ENCODE assay signal across 13 mouse cellular contexts in the genomic region with DNA sequence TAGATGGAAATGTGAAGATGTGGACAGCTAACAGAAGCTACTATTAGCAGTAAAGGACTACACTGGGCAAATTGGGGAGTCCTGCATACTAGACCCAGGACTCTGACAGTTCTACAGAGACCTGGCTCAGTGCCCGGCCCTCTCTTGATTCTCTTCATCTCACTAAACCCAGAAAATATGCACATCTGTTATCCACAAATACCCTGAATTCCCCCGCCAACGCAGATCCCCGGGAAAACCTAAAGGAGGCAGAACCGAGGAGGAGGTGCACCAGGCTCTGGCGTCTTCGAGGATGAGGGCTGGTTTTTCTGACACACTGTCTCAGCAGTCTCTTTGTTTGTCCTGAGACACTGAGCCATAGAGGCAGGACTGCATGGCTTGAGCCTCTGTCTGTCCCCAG. TPM values are rescaled to one million over a fixed set of nuclear protein-coding genes. Genes with fewer than 3 reads are reported as not detected.
A peak's percentile ranks its signal among the peaks of the same experiment; 100 is the strongest.
DNase-seq lines count a peak whose midpoint lies in the region; ATAC-seq lines count a peak whose summit lies in the region.
"Had no signal": no experiment of that assay in that cellular context is flagged by ENCODE, and none has a peak within 500 bp of the region (broad histone marks: within the 10 kb centered on the region; RNA-seq: fewer than 3 reads in every experiment).

No protein-coding gene starts in this region.

- peaks cover 6% of the 10 kb centered on the region for H3K4me1 ChIP-seq in forebrain, embryonic 16.5 days (replicated peaks; ENCODE audit: control insufficient read depth, insufficient read depth, low read length)
- peaks cover 5% of the 10 kb centered on the region; the same call in 1 of the 2 replicates for H3K4me1 ChIP-seq in forebrain, embryonic 13.5 days
- H3K4me1 ChIP-seq in midbrain, embryonic 15.5 days = peaks cover 2% of the 10 kb centered on the region; the same call in 1 of the 2 replicates
- 0 out of 2 replicates have a peak, but pooled peaks cover 4% of the 10 kb centered on the region for H3K4me1 ChIP-seq in midbrain, embryonic 13.5 days (replicated peaks)
- H3K4me1 ChIP-seq: intestine, embryonic 15.5 days; liver, embryonic 13.5 days had no signal

- no peaks in the 10 kb centered on the region for H3K27me3 ChIP-seq in forebrain, embryonic 16.5 days (replicated peaks; ENCODE audit: control insufficient read depth, insufficient read depth, low read length)
- H3K27me3 ChIP-seq in forebrain, embryonic 13.5 days = no peaks in the 10 kb centered on the region
- no peaks in the 10 kb centered on the region for H3K27me3 ChIP-seq in midbrain, embryonic 15.5 days (replicated peaks)
- no peaks in the 10 kb centered on the region for H3K27me3 ChIP-seq in midbrain, embryonic 13.5 days
- H3K27me3 ChIP-seq: embryonic facial prominence, embryonic 15.5 days; heart, embryonic 13.5 days; intestine, embryonic 15.5 days; liver, embryonic 13.5 days had no signal

- WGBS in forebrain, embryonic 16.5 days = 34% methylated on average over 7 of the region's 7 CpGs
- 50% methylated on average over 7 of the region's 7 CpGs for WGBS in forebrain, embryonic 13.5 days
- WGBS in midbrain, embryonic 15.5 days = 40% methylated on average over 7 of the region's 7 CpGs
- 60% methylated on average over 7 of the region's 7 CpGs for WGBS in midbrain, embryonic 13.5 days

- DNase-seq in left cerebral cortex, adult 8-10 months (ENCODE audit: low spot score in 2 of 2) = peak; percentile 50 to 91
- DNase-seq in telencephalon, adult 2 months (ENCODE audit: low read depth, low spot score) = peak; percentile 87
- no peak for DNase-seq in spleen, postnatal 10 days (ENCODE audit: low spot score in 2 of 2)
- DNase-seq: liver, embryonic 13.5 days; thymus, adult 2 months had no signal

- no peak overlapping the region for H3K9ac ChIP-seq in forebrain, embryonic 16.5 days (replicated peaks; ENCODE audit: low read depth, low read length)
- no peak overlapping the region for H3K9ac ChIP-seq in forebrain, embryonic 13.5 days
- H3K9ac ChIP-seq in midbrain, embryonic 15.5 days = no peak overlapping the region
- H3K9ac ChIP-seq in midbrain, embryonic 13.5 days (replicated peaks) = no peak overlapping the region
- H3K9ac ChIP-seq: embryonic facial prominence, embryonic 15.5 days; heart, embryonic 13.5 days; intestine, embryonic 15.5 days; liver, embryonic 13.5 days had no signal

- no peak overlapping the region for H3K4me3 ChIP-seq in forebrain, embryonic 16.5 days (replicated peaks; ENCODE audit: low read length)
- no peak overlapping the region for H3K4me3 ChIP-seq in forebrain, embryonic 13.5 days
- no peak overlapping the region for H3K4me3 ChIP-seq in midbrain, embryonic 15.5 days
- no peak overlapping the region for H3K4me3 ChIP-seq in midbrain, embryonic 13.5 days (replicated peaks)
- H3K4me3 ChIP-seq: embryonic facial prominence, embryonic 15.5 days; heart, embryonic 13.5 days; intestine, embryonic 15.5 days; liver, embryonic 13.5 days had no signal

- no peaks in the 10 kb centered on the region for H3K36me3 ChIP-seq in forebrain, embryonic 16.5 days (ENCODE audit: control insufficient read depth, insufficient read depth)
- no peaks in the 10 kb centered on the region for H3K36me3 ChIP-seq in forebrain, embryonic 13.5 days (ENCODE audit: poor library complexity, severe bottlenecking)
- H3K36me3 ChIP-seq in midbrain, embryonic 15.5 days (replicated peaks) = no peaks in the 10 kb centered on the region
- H3K36me3 ChIP-seq in midbrain, embryonic 13.5 days = no peaks in the 10 kb centered on the region
- H3K36me3 ChIP-seq: embryonic facial prominence, embryonic 15.5 days; heart, embryonic 13.5 days; intestine, embryonic 15.5 days; liver, embryonic 13.5 days had no signal

- no peaks in the 10 kb centered on the region for H3K9me3 ChIP-seq in forebrain, embryonic 16.5 days (ENCODE audit: control insufficient read depth, low read length)
- no peaks in the 10 kb centered on the region for H3K9me3 ChIP-seq in forebrain, embryonic 13.5 days (replicated peaks)
- H3K9me3 ChIP-seq in midbrain, embryonic 15.5 days = no peaks in the 10 kb centered on the region
- H3K9me3 ChIP-seq in midbrain, embryonic 13.5 days = no peaks in the 10 kb centered on the region
- H3K9me3 ChIP-seq: embryonic facial prominence, embryonic 15.5 days; heart, embryonic 13.5 days; intestine, embryonic 15.5 days; liver, embryonic 13.5 days had no signal

- no peak overlapping the region for H3K27ac ChIP-seq in forebrain, embryonic 16.5 days (ENCODE audit: low read length)
- H3K27ac ChIP-seq in forebrain, embryonic 13.5 days = no peak overlapping the region
- H3K27ac ChIP-seq in midbrain, embryonic 15.5 days = 0 out of 2 replicates have a peak overlapping the region, but pooled peaks have one; percentile 8
- no peak overlapping the region for H3K27ac ChIP-seq in midbrain, embryonic 13.5 days
- H3K27ac ChIP-seq: embryonic facial prominence, embryonic 15.5 days; heart, embryonic 13.5 days; intestine, embryonic 15.5 days; liver, embryonic 13.5 days had no signal

- 0 out of 2 replicates have a peak, but pooled peaks have one; percentile 38 for ATAC-seq in forebrain, embryonic 16.5 days
- ATAC-seq in forebrain, embryonic 13.5 days = no peak
- ATAC-seq in midbrain, embryonic 15.5 days (replicated peaks) = no peak
- ATAC-seq in midbrain, embryonic 13.5 days = no peak
- ATAC-seq in megakaryocyte-erythroid progenitor cell, adult 5-6 weeks (replicated peaks; ENCODE audit: low FRiP score, low TSS enrichment, poor library complexity, severe bottlenecking) = no peak
- ATAC-seq: intestine, embryonic 15.5 days had no signal

- no peak overlapping the region for H3K4me2 ChIP-seq in forebrain, embryonic 16.5 days (ENCODE audit: low read length)
- H3K4me2 ChIP-seq in forebrain, embryonic 13.5 days = no peak overlapping the region
- H3K4me2 ChIP-seq in midbrain, embryonic 15.5 days = no peak overlapping the region
- no peak overlapping the region for H3K4me2 ChIP-seq in midbrain, embryonic 13.5 days (replicated peaks)
- H3K4me2 ChIP-seq: embryonic facial prominence, embryonic 15.5 days; heart, embryonic 13.5 days; intestine, embryonic 15.5 days; liver, embryonic 13.5 days had no signal

RNA-seq across cellular contexts. Expression of a gene that starts 27.6 kb away (rescaled TPM):
- polyA plus RNA-seq in forebrain, embryonic 16.5 days (2015; fragmentation: Nextera tagmentation; extraction: Ambion mirVana) = 60.5 and 75.1 TPM in 2 replicates
- polyA plus RNA-seq in forebrain, embryonic 13.5 days (2015; fragmentation: Nextera tagmentation; extraction: Ambion mirVana) = 20.8 and 24.2 TPM in 2 replicates
- 48.1 and 53.3 TPM in 2 replicates for polyA plus RNA-seq in midbrain, embryonic 15.5 days (2015; fragmentation: Nextera tagmentation; extraction: Ambion mirVana)
- 21.3 and 26.6 TPM in 2 replicates for polyA plus RNA-seq in midbrain, embryonic 13.5 days (2015; fragmentation: Nextera tagmentation; extraction: Ambion mirVana)
- total RNA-seq in left cerebral cortex, adult 8-10 months (2022) = 100 to 1,000 TPM; 226 to 288 (median 261) TPM
- total RNA-seq in megakaryocyte-erythroid progenitor cell, adult 5-6 weeks (2014; fragmentation: Nextera tagmentation) = not detected in 2 replicates
- not detected in 2 replicates for total RNA-seq in megakaryocyte-erythroid progenitor cell, adult 5-6 weeks (2017)

Comparison
In these comparisons a context has a peak if more than half of its experiments do, and no peak if none do; other contexts are left out.
1. DNase-seq: peak in left cerebral cortex, adult 8-10 months (2 of 2) and telencephalon, adult 2 months (single experiment); none in spleen, postnatal 10 days (0 of 2).